9 mouse cellular contexts compared by ENCODE assay signal in the genomic region with DNA sequence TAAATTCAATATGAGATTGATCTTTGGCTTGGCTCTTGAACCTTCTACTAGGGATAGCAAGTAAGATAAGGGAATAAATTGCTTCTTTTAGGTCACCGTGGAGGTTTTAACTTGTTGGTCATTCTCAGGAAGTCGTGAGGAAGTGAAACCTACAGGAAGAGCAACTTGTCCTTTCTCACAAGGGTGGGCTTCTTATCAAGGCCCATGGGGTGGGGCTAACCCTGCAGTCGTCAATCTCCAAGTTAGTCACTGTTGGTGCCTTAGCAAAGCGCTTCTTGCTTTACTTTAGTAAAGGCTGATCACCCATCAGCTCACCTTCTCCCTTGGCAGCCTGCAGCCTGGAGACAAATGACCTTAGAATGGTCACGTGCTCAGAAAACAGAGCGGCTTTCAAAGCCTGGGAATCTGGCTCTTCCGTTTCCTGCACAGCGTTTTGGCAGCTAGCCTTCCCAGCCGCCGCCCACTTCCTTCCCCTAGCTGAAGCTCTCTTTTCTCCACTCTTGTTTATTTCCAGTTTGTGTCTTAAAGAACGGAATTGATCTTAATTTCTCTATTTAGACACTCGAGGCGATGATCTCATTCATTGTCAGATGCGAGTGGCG.
DNase-seq lines count a peak whose midpoint lies in the region; ATAC-seq lines count a peak whose summit lies in the region.
"Had no signal": no experiment of that assay in that cellular context is flagged by ENCODE, and none has a peak within 500 bp of the region (broad histone marks: within the 10 kb centered on the region; RNA-seq: fewer than 3 reads in every experiment).

No protein-coding gene starts in this region.

- no peak overlapping the region for H3K4me3 ChIP-seq in midbrain, embryonic 14.5 days (replicated peaks; ENCODE audit: low read depth, low read length)
- H3K4me3 ChIP-seq in midbrain, embryonic 10.5 days, result no peak overlapping the region
- no peak overlapping the region for H3K4me3 ChIP-seq in embryonic facial prominence, embryonic 10.5 days
- H3K4me3 ChIP-seq: myocyte had no signal

- H3K36me3 ChIP-seq in midbrain, embryonic 14.5 days (ENCODE audit: control insufficient read depth, insufficient read depth, low read length), result no peaks in the 10 kb centered on the region
- H3K36me3 ChIP-seq in midbrain, embryonic 10.5 days, result peaks cover 6% of the 10 kb centered on the region; the same call in 1 of the 2 replicates
- no peaks in the 10 kb centered on the region for H3K36me3 ChIP-seq in embryonic facial prominence, embryonic 10.5 days (replicated peaks)

- ATAC-seq in midbrain, embryonic 14.5 days (ENCODE audit: low FRiP score, low TSS enrichment), result no peak
- ATAC-seq in monocyte, adult 5-6 weeks (replicated peaks; ENCODE audit: insufficient number of reproducible peaks, low FRiP score, low TSS enrichment, poor library complexity, severe bottlenecking), result peak; percentile 49

- H3K4me1 ChIP-seq in midbrain, embryonic 14.5 days (ENCODE audit: control insufficient read depth, insufficient read depth, low read length), result no peaks in the 10 kb centered on the region
- peaks cover 3% of the 10 kb centered on the region for H3K4me1 ChIP-seq in midbrain, embryonic 10.5 days
- H3K4me1 ChIP-seq in embryonic facial prominence, embryonic 10.5 days, result peaks cover 8% of the 10 kb centered on the region

- 89% methylated on average over 15 of the region's 15 CpGs for WGBS in midbrain, embryonic 14.5 days
- WGBS in midbrain, embryonic 10.5 days, result 84% methylated on average over 15 of the region's 15 CpGs
- 72% methylated on average over 15 of the region's 15 CpGs for WGBS in embryonic facial prominence, embryonic 10.5 days

- no peak overlapping the region for H3K4me2 ChIP-seq in midbrain, embryonic 14.5 days (ENCODE audit: low read length)

- 0 out of 2 replicates have a peak overlapping the region, but pooled peaks have one; percentile 34 for H3K27ac ChIP-seq in midbrain, embryonic 14.5 days (replicated peaks; ENCODE audit: low read depth, low read length)
- H3K27ac ChIP-seq in midbrain, embryonic 10.5 days (replicated peaks), result no peak overlapping the region
- H3K27ac ChIP-seq in embryonic facial prominence, embryonic 10.5 days (replicated peaks), result 0 out of 2 replicates have a peak overlapping the region, but pooled peaks have one; percentile 10

- no peak overlapping the region for H3K9ac ChIP-seq in midbrain, embryonic 14.5 days (replicated peaks; ENCODE audit: low read length)

- no peak for DNase-seq in midbrain, embryonic 14.5 days
- DNase-seq in midbrain, embryonic 10.5 days (ENCODE audit: low spot score), result no peak
- DNase-seq in embryonic facial prominence, embryonic 10.5 days (ENCODE audit: low spot score), result peak; percentile 16
- DNase-seq in heart, adult 8-10 months (ENCODE audit: low spot score), result peak; percentile 91
- peak; percentile 81 for DNase-seq in kidney, adult 9 months
- peak; percentile 32 for DNase-seq in left cerebral cortex, postnatal 4 days
- DNase-seq in thymus, postnatal 4 days, result peak; percentile 50

- no peaks in the 10 kb centered on the region for H3K27me3 ChIP-seq in midbrain, embryonic 14.5 days (ENCODE audit: control insufficient read depth, insufficient read depth, low read length)
- H3K27me3 ChIP-seq in midbrain, embryonic 10.5 days (ENCODE audit: low read depth, poor library complexity, severe bottlenecking), result no peaks in the 10 kb centered on the region
- no peaks in the 10 kb centered on the region for H3K27me3 ChIP-seq in embryonic facial prominence, embryonic 10.5 days (replicated peaks; ENCODE audit: low read depth, poor library complexity, severe bottlenecking)

- no peaks in the 10 kb centered on the region for H3K9me3 ChIP-seq in midbrain, embryonic 14.5 days (ENCODE audit: control insufficient read depth, low read length)
- H3K9me3 ChIP-seq in midbrain, embryonic 10.5 days (replicated peaks), result no peaks in the 10 kb centered on the region
- no peaks in the 10 kb centered on the region for H3K9me3 ChIP-seq in embryonic facial prominence, embryonic 10.5 days

- intact Hi-C loops in left cerebral cortex, postnatal 4 days (cut with DNase I), result no loop called here

Comparison
In these comparisons a context has a peak if more than half of its experiments do, and no peak if none do; other contexts are left out.
1. DNase-seq: peak in embryonic facial prominence, embryonic 10.5 days (single experiment), heart, adult 8-10 months (single experiment), kidney, adult 9 months (single experiment), left cerebral cortex, postnatal 4 days (single experiment) and thymus, postnatal 4 days (single experiment); none in midbrain, embryonic 14.5 days (single experiment) and midbrain, embryonic 10.5 days (single experiment).